Mouse (Mus musculus) small intestine, adult 2 months (tissue): ENCODE measurements around the gene Gm37240. TPM values are rescaled to one million over a fixed set of nuclear protein-coding genes. Genes with fewer than 3 reads are reported as not detected.

Experiments used
- H3K27ac ChIP-seq: fragments of 200-500 bp; 2 replicates; pipeline ENCODE4 v1.5.1; 2012; ENCODE audit warnings: low read depth, low read length, control low read depth, inconsistent platforms; ENCODE audit not compliant: insufficient read depth
- H3K27me3 ChIP-seq: fragments of 200-500 bp; 2 replicates; pipeline ENCODE4 v1.6.1; 2012; ENCODE audit warnings: mild to moderate bottlenecking, moderate library complexity, low read length, inconsistent platforms; ENCODE audit not compliant: control insufficient read depth, insufficient read depth
- H3K36me3 ChIP-seq: fragments of 200-500 bp; 2 replicates; pipeline ENCODE4 v1.6.1; 2012; ENCODE audit warnings: mild to moderate bottlenecking, low read length, control low read depth, inconsistent platforms; ENCODE audit not compliant: control insufficient read depth, insufficient read depth
- H3K4me1 ChIP-seq: fragments of 200-500 bp; 2 replicates; pipeline ENCODE4 v1.6.1; 2012; ENCODE audit warnings: low read length, inconsistent platforms, mixed read lengths; ENCODE audit not compliant: control insufficient read depth, insufficient read depth, insufficient read length
- H3K4me3 ChIP-seq: fragments of 200-500 bp; 2 replicates; pipeline ENCODE4 v1.5.1; 2012; ENCODE audit warnings: low read depth, mild to moderate bottlenecking, control low read depth, inconsistent platforms, low read length, moderate library complexity
- CTCF ChIP-seq: fragments of 200-500 bp; IDR thresholded peaks from 2 replicates; pipeline ENCODE4 v1.5.1; 2012; ENCODE audit warnings: low read depth, mild to moderate bottlenecking, control low read depth, inconsistent platforms, low read length, moderate library complexity, mixed read lengths; ENCODE audit not compliant: insufficient replicate concordance, insufficient read length; ENCODE audit errors: extremely low read depth
- POLR2A ChIP-seq: fragments of 200-500 bp; IDR thresholded peaks from 2 replicates; pipeline ENCODE4 v1.6.1; 2012; ENCODE audit warnings: low read depth, mild to moderate bottlenecking, control low read depth, inconsistent platforms, low read length, moderate library complexity
- WGBS: fragments of 180-500 bp; shearing (Covaris S2); methylation state at CpG from one replicate; pipeline ENCODE4 v1.1.7; 2018; 5-methylcytosine and 5-hydroxymethylcytosine counted together
- polyA plus RNA-seq: library from polyadenylated mRNA; depleted of rRNA; stranded (reverse); fragments of >200 nt; gene quantifications from 2 replicates; pipeline ENCODE4 v1.2.3, GENCODE M21; 2012

The Gm37240 gene
- polyA plus RNA-seq, 1 experiment = 58.2 TPM

GRCm38 (mm10) chr3:84597996-84598734 lies 1289.2 kb downstream of the Gm37240 start:
- no peak overlapping the region for H3K4me3 ChIP-seq
- H3K36me3 ChIP-seq = no peaks in the 10 kb centered on the region
- no peak overlapping the region for H3K27ac ChIP-seq
- no peaks in the 10 kb centered on the region for H3K27me3 ChIP-seq
- WGBS = 64% methylated on average over 6 of the region's 6 CpGs
- TF ChIP-seq POLR2A (no peak), CTCF (no peak)
- H3K4me1 ChIP-seq = peaks cover 6% of the 10 kb centered on the region; the same call in 1 of the 2 replicates

- TF ChIP-seq POLR2A (no peak), CTCF (no peak)
- no peaks in the 10 kb centered on the region for H3K27me3 ChIP-seq
- H3K4me3 ChIP-seq = no peak overlapping the region
- peaks cover 2% of the 10 kb centered on the region; the same call in 1 of the 2 replicates for H3K4me1 ChIP-seq
- H3K27ac ChIP-seq = no peak overlapping the region
- WGBS = 42% methylated on average over 5 of the region's 5 CpGs
- no peaks in the 10 kb centered on the region for H3K36me3 ChIP-seq
Observed at GRCm38 (mm10) chr3:84595677-84596234, 1291.6 kb downstream of the Gm37240 start.

GRCm38 (mm10) chr3:84594894-84595676 lies 1292.2 kb downstream of the Gm37240 start:
- 2% methylated on average over 23 of the region's 23 CpGs for WGBS
- TF ChIP-seq CTCF (no peak), POLR2A (no peak)
- no peaks in the 10 kb centered on the region for H3K36me3 ChIP-seq
- peaks cover 2% of the 10 kb centered on the region; the same call in 1 of the 2 replicates for H3K4me1 ChIP-seq
- H3K4me3 ChIP-seq = peak overlapping the region; percentile 57
- no peaks in the 10 kb centered on the region for H3K27me3 ChIP-seq
- peak overlapping the region; percentile 58; the same call in 1 of the 2 replicates for H3K27ac ChIP-seq

- TF ChIP-seq POLR2A = no peak
- no peak for TF ChIP-seq CTCF
- H3K27me3 ChIP-seq = no peaks in the 10 kb centered on the region
- H3K4me1 ChIP-seq = peaks cover 2% of the 10 kb centered on the region; the same call in 1 of the 2 replicates
- 0 out of 2 replicates have a peak within 1 kb of the TSS, but pooled peaks have one; percentile 7 for H3K4me3 ChIP-seq
- H3K36me3 ChIP-seq = no peaks in the 10 kb centered on the region
- 93% methylated on average over 2 of the region's 2 CpGs for WGBS
- no peak within 1 kb of the TSS for H3K27ac ChIP-seq
Observed at GRCm38 (mm10) chr3:84593274-84593673, 1294.0 kb downstream of the Gm37240 start, which contains the start of gene Tigd4. Gene Tigd4, plus strand, starts transcription at chr3:84593574.

- H3K27me3 ChIP-seq = no peaks in the 10 kb centered on the region
- no peak overlapping the region for H3K4me3 ChIP-seq
- H3K36me3 ChIP-seq = no peaks in the 10 kb centered on the region
- H3K27ac ChIP-seq = no peak overlapping the region
- WGBS = 15% methylated on average over 5 of the region's 5 CpGs
- no peak for TF ChIP-seq POLR2A
- TF ChIP-seq CTCF = no peak
- peaks cover 6% of the 10 kb centered on the region; the same call in 1 of the 2 replicates for H3K4me1 ChIP-seq
Observed at GRCm38 (mm10) chr3:84586736-84587135, 1300.6 kb downstream of the Gm37240 start.

- H3K36me3 ChIP-seq = no peaks in the 10 kb centered on the region
- TF ChIP-seq POLR2A = no peak
- TF ChIP-seq CTCF = no peak
- peak overlapping the region; percentile 50 for H3K27ac ChIP-seq
- H3K4me3 ChIP-seq = peak overlapping the region; percentile 87
- no peaks in the 10 kb centered on the region for H3K27me3 ChIP-seq
- under 1% methylated on average over 27 of the region's 27 CpGs for WGBS
- peaks cover 13% of the 10 kb centered on the region for H3K4me1 ChIP-seq
Observed at GRCm38 (mm10) chr3:84582913-84583276, 1304.4 kb downstream of the Gm37240 start.
